Mouse (Mus musculus) large intestine, adult 2 months (tissue): ENCODE results near the gene Casz1. TPM values are rescaled to one million over a fixed set of nuclear protein-coding genes. Genes with fewer than 3 reads are reported as not detected.

Source experiments
- DNase-seq: peaks from one replicate; pipeline ENCODE4 v3.0.0-alpha.2; 2012; ENCODE audit warnings: low read depth, low spot score
- WGBS: fragments of 180-500 bp; shearing (Covaris S2); methylation state at CpG from one replicate; pipeline ENCODE4 v1.1.7; 2018; 5-methylcytosine and 5-hydroxymethylcytosine counted together
- polyA plus RNA-seq: library from polyadenylated mRNA; depleted of rRNA; stranded (reverse); fragments of >200 nt; gene quantifications from 2 replicates; pipeline ENCODE4 v1.2.3, GENCODE M21; 2012

Casz1 gene
- polyA plus RNA-seq, 1 experiment, result 26.9 TPM

GRCm38 (mm10) chr4:148950932-148951650 lies 146.9 kb downstream of the Casz1 start:
- DNase-seq, result no peak
- WGBS, result 48% methylated on average over 25 of the region's 25 CpGs

GRCm38 (mm10) chr4:148951821-148952291 lies 147.6 kb downstream of the Casz1 start:
- DNase-seq, result no peak
- 76% methylated on average over 44 of the region's 44 CpGs for WGBS

GRCm38 (mm10) chr4:148952328-148953222 lies 148.3 kb downstream of the Casz1 start:
- WGBS, result 66% methylated on average over 65 of the region's 69 CpGs
- no peak for DNase-seq

- no peak for DNase-seq
- 49% methylated on average over 14 of the region's 14 CpGs for WGBS
Observed at GRCm38 (mm10) chr4:148955131-148955813, 151.0 kb downstream of the Casz1 start.

GRCm38 (mm10) chr4:148960011-148960410 lies 155.8 kb downstream of the Casz1 start:
- WGBS, result 82% methylated on average over 12 of the region's 12 CpGs
- no peak for DNase-seq

- DNase-seq, result no peak
- 85% methylated on average over 19 of the region's 19 CpGs for WGBS
Observed at GRCm38 (mm10) chr4:148961081-148961480, 156.9 kb downstream of the Casz1 start.

- WGBS, result 73% methylated on average over 1 of the region's 1 CpGs
Observed at GRCm38 (mm10) chr4:148962096-148962495, 157.9 kb downstream of the Casz1 start.

GRCm38 (mm10) chr4:148964541-148965310 lies 160.5 kb downstream of the Casz1 start:
- no peak for DNase-seq
- WGBS, result 87% methylated on average over 10 of the region's 10 CpGs

More at GRCm38 (mm10) chr4:148962096-148962495, 157.9 kb downstream of the Casz1 start:
- no peak for DNase-seq

- DNase-seq, result no peak
- WGBS, result 64% methylated on average over 5 of the region's 5 CpGs
Observed at GRCm38 (mm10) chr4:148966132-148966531, 161.9 kb downstream of the Casz1 start.

GRCm38 (mm10) chr4:148968859-148969258 lies 164.6 kb downstream of the Casz1 start:
- 78% methylated on average over 5 of the region's 5 CpGs for WGBS
- no peak for DNase-seq

- DNase-seq, result no peak
- WGBS, result 29% methylated on average over 5 of the region's 5 CpGs
Observed at GRCm38 (mm10) chr4:148969610-148970009, 165.4 kb downstream of the Casz1 start.

- 94% methylated on average over 4 of the region's 4 CpGs for WGBS
Observed at GRCm38 (mm10) chr4:148970742-148971141, 166.5 kb downstream of the Casz1 start.

GRCm38 (mm10) chr4:148971613-148972242 lies 167.5 kb downstream of the Casz1 start:
- 42% methylated on average over 3 of the region's 3 CpGs for WGBS
- DNase-seq, result no peak

More at GRCm38 (mm10) chr4:148970742-148971141, 166.5 kb downstream of the Casz1 start:
- no peak for DNase-seq

- WGBS, result 73% methylated on average over 14 of the region's 14 CpGs
- no peak for DNase-seq
Observed at GRCm38 (mm10) chr4:148972707-148973106, 168.5 kb downstream of the Casz1 start.

- DNase-seq, result no peak
- WGBS, result 89% methylated on average over 14 of the region's 14 CpGs
Observed at GRCm38 (mm10) chr4:148973387-148973786, 169.2 kb downstream of the Casz1 start.

GRCm38 (mm10) chr4:148974833-148975232 lies 170.6 kb downstream of the Casz1 start:
- no peak for DNase-seq
- 88% methylated on average over 7 of the region's 7 CpGs for WGBS

GRCm38 (mm10) chr4:148978221-148978855 lies 174.1 kb downstream of the Casz1 start:
- WGBS, result 81% methylated on average over 9 of the region's 9 CpGs
- no peak for DNase-seq

- WGBS, result 90% methylated on average over 11 of the region's 11 CpGs
- DNase-seq, result no peak
Observed at GRCm38 (mm10) chr4:148978926-148979325, 174.7 kb downstream of the Casz1 start.
